Mouse (Mus musculus): Measurements from ENCODE around the gene Cdkn1b.
A peak's percentile ranks its signal among the peaks of the same experiment; 100 is the strongest.

The Cdkn1b gene

DNA sequence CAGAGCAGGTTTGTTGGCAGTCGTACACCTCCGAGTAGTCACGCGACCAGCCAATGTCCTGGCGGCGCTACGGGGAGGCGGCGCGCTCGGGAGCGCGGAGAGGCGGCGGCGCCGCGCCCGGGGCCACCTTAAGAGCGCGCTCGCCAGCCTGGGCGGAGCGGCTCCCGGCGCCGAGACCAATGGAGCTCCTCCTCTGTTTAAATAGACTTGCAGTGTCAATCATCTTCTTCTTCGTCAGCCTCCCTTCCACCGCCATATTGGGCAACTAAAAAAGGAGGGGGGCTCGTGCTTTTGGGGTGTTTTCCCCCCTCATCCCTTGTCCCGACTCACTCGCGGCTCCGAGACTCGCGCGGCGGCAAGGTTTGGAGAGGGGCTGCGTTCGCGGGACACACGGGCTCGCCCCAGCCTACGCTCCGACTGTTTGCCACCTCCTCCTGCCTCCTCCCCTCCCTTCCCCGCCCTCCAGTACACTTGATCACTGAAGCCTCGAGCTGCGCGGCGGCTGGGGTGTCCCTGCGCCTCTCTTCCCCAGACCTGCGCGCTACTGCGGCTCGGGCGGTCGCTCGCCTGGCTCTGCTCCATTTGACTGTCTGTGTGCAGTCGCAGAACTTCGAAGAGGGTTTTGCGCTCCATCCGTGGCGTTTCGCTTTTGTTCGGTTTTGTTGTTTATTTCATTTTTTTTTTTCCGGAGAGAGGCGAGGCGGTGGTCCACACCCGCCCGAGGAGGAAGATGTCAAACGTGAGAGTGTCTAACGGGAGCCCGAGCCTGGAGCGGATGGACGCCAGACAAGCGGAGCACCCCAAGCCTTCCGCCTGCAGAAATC lies at the start of gene Cdkn1b:
Gene Cdkn1b (plus strand): TSS at position 212 of the 824 bp plus-strand sequence.
- peak; percentile 95 for DNase-seq (ENCODE audit: low read depth)

DNA sequence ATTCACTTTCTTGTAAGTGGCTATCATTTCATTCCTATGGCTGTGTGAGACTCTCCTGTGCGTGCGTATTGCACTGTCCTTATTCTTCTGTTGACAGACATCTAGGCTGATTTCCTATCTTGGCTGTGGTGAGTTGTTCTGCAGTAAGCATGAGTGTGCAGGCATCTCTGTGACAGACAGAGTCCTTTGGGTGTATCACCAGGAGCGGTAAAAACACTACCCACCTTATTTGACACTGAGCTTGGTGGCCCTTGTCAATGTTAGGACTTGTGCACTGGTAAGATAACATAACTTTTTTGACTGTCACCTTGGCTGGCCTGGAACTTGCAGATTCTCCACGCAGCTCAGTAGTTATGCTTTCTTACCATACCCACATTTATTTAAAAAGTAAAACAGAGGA lies 49.3 kb upstream of the Cdkn1b start:
- DNase-seq (ENCODE audit: low read depth), result no peak

DNA sequence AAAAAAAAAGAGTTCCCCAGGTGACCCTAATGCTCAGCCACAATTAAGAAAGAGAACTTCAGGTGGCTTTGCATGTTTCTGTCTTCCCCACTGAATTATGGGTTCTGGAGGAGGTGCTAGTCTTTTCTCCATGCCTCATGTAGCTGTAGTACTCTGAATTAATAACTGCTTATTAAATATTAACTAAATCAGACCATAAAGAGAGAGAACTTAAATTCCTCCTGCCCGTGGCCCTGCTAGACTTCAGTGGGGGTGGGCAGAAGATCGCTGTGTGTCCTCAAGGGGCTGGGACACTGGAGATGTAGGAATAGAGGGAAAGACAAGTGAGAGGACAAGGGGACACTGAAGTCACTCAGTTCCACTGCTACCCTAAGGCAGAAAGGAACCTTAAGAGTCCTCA lies 48.0 kb upstream of the Cdkn1b start:
- DNase-seq (ENCODE audit: low read depth), result no peak

DNA sequence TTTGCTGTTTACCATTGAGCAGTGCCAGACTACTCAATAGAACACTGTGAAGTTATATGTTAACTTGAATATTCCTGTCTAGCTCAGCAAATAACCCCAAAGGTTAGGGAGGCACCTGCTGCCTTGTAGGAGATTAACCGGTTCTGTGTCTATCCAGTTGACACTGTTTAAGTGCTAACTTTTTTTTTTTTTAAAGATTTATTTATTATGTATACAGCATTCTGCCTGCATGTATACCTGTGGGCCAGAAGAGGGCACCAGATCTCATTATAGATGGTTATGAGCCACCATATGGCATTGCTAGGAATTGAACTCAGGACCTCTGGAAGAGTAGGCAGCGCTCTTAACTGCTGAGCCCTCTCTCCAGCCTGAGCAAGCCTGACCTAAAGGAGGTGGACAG lies 47.2 kb upstream of the Cdkn1b start:
- DNase-seq (ENCODE audit: low read depth), result peak; percentile 55

DNA sequence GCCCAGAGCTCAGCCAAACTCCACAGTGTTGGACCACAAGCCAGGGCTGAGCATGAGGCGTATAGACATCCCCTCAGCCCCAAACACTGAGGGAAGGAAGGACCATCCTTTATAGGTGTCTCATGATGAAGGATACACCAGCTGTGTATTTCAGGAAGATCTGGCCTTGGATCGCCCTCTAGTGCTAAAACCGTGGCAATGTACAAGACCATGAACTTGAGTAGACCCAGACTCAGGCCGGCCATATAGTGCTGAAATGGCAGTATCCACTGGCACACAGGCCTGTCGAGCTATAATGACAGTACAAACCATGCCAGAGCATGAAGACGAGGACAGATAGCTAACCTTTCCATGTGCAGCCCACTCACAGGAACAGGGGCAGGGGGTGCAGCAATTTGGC lies 43.4 kb upstream of the Cdkn1b start:
- peak; percentile 49 for DNase-seq (ENCODE audit: low read depth)

DNA sequence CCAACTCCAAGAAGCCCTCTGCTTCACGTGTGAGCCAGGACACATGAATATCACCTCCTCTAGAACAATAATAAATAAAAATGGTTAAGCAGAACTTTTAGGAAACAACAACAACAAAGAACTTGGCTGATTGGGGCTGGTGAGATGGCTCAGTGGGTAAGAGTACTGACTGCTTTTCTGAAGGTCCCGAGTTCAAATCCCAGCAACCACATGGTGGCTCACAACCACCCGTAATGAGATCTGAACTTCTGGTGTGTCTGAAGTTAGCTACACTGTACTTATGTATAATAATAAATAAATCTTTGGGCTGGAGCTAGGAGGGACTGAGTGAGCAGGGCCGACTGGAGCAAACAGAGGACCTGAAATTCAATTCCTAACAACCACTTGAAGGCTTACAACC lies 42.9 kb upstream of the Cdkn1b start:
- DNase-seq (ENCODE audit: low read depth), result no peak

DNA sequence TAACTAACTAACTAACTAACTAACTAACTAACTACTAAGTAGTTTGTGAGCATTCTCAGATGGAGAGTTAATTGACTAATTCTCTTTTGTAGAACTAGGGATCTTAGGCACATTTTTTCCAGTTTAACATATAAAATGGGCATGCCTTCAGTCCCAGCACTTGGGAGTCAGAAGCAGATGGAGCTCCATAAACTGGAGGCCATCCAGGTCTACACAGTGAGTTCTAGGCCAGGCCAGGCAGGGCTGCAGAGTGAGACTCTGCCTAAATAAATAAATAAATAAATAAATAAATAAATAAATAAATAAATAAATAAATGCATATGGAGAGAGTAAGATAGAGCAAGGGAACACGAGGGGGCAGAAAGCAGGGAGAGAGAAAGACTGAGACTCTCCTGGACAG lies 42.3 kb upstream of the Cdkn1b start:
- DNase-seq (ENCODE audit: low read depth), result no peak

DNA sequence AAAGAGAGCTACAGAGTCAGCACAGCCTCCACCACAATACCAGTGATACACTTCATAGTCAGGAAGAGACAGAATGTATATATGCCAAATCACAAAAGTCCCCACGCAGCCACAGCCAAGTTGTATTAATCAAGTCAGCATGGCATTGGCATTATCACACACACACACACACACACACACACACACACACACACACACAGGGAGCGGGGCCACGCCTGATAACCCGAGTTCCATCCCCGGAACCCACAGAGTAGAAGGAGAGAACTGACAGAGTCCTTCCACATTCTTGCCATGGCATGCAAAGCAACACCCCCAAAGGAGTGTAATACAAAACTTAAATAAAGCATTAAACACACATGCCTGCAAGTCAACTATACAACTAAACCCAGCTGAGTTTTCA lies 40.6 kb upstream of the Cdkn1b start:
- DNase-seq (ENCODE audit: low read depth), result no peak

DNA sequence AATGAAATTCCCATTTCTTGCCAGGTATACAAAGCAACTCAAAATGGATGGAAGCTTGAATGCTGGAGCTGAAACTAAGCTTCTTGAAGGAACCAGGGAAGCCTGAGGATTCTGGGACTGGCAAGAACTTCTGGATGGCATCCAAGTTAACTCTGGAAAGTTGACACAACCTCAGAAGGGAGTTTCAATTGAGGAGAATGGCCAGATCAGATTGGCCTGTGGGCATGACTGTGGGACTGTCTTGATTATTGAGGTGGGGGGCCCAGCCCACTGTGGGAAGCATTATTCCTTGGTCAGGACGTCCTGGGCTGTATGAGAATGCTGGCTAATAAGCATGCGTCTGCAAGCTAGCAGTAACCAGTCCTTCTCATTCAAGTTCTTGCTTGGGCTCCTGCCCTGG lies 40.2 kb upstream of the Cdkn1b start:
- no peak for DNase-seq (ENCODE audit: low read depth)

DNA sequence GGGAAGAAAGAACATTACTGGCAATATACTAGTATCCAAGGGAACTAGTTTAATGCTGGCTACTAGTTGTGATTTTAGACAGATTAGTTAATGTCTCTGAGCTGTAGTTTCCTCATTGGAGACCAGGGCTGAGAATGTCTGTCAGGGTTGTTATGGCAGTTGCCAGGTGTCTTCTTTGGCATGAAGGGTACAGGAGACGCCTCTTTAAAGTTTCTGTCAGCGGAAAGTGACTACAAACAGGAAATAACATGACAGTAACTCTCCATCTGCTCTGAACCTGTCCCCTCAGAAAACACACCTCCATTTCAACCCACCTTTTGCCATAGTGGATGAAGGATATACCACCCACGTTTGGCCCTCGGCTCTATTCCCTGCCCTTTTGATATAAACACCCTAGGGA lies 36.5 kb upstream of the Cdkn1b start:
- DNase-seq (ENCODE audit: low read depth), result peak; percentile 61

DNA sequence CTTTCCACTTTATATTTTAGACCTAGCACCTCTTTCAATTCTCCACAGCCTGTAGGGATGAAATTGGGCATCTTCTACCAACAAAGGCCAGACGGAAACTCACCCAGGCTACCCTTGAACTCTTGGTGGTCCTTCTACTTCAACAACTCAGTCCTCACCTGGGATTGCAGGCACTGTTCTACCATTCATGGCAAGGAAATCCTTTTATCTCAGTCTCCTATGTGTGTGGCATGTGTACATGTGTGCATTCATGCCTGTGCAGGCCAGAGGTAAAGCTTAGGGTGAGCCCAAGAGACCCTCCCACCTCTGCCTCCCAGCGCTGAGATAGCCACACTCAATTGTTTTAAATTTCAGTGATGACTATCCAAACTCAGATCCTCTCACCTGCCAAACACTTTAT lies 34.7 kb upstream of the Cdkn1b start:
- DNase-seq (ENCODE audit: low read depth), result no peak

DNA sequence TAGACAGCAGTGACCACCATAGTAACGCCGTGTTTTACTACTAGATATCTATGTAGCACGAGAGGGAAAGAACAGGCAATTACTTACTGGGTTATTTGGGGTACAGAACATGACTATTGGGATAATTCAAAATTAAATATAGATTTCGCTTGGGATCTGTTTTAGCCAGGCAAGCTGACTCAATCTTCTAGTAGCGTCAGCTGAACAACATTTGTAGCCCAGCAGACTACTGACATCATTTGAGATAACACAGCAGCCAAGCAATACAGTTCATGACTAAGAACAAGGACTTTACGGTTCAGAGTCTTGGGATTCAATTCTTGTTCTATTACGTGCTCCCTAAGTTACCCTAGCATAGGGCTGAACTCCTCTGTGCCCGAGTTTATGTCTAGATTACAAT lies 33.7 kb upstream of the Cdkn1b start:
- no peak for DNase-seq (ENCODE audit: low read depth)

DNA sequence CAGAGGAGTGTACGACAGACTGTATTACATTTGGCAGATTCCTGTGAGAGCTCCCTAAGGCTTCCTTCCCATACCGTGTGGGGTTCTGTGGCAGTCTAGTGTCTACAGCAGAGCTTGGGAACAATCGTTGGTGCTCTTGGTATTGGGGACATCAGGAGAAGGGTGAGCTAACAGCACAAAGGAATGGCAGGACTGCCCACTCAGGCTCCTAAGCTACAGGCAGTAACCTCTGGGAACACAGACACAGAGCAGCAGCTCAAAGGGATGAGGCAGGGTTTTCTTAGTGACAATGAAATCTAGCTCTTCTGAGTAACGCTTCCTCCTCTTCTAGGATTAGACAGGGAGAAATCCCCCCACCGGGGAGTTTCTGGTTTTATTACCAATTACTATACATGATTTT lies 33.2 kb upstream of the Cdkn1b start:
- no peak for DNase-seq (ENCODE audit: low read depth)

DNA sequence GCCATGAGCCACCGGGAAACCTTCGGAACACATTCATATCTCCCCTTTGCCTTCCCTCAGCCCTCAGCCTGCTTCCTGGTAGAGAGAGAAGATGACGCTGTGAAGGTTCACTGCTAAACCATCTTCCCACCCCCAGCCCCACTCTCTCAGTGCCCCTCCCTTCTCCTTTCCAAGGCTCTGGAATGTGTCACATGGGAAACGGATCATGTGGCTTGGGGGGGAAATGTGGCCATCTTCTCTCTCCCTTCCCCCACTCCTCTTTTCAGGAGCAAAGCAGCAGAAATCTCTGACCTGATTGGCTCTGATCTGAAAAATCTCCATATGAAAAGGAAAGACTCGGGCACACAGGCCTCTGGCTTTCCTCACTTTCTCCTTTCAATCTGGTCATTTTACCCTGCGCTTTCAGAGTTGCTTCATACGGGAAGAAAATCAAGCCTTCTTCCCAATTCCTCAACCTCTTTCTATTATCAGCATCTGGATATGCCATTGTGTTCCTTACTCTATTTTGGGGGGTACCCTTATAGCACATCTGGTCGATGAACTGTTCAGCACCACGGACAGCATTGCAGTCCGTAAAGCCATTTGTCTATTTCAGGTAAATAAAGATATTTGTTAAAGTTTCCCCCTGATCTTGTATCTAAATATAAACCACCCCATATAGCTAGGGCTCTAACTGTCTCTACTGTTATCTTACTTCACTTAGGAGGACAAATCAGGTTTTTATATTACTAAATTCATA lies 32.3 kb upstream of the Cdkn1b start:
- DNase-seq (ENCODE audit: low read depth), result no peak

DNA sequence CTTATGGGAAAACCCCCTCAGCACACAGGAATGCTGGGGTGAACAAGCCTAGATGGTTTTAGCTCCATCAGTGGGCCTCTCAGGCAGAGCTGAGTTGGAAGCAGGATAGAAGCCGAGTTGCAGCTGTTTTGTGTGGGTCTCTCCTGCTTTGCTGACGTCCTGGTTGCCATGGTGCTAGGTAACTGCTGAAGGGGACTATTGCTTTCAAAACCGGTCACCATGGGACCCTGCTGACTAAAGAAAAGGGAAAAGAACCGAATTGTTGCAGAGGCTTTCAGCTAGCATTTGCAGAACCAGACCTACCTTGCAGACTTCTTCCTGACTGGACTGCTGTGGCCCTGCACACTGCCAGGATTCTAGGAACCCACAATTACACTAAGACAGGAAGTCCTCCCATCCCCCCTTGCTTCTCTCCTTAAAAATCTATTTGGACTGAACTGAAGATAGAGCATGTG lies 31.6 kb upstream of the Cdkn1b start:
- DNase-seq (ENCODE audit: low read depth), result no peak

DNA sequence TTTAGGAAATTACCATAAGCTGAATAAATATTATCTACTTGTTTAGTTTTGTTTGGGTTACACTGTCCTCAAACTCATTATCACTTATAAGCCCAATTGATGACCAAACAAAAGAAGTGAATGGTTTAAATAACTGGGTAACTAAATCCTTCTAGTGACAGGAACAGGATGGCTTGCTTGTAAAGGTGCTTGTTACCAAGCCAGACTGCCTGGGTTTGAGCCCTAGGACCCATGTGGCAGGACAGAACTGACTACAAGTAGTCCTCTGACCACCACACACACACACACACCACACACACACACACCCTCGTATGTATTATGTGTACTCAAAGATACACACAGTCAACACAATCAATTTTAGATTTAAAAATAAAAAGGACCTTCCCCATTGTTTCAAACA lies 30.4 kb upstream of the Cdkn1b start:
- DNase-seq (ENCODE audit: low read depth), result no peak

DNA sequence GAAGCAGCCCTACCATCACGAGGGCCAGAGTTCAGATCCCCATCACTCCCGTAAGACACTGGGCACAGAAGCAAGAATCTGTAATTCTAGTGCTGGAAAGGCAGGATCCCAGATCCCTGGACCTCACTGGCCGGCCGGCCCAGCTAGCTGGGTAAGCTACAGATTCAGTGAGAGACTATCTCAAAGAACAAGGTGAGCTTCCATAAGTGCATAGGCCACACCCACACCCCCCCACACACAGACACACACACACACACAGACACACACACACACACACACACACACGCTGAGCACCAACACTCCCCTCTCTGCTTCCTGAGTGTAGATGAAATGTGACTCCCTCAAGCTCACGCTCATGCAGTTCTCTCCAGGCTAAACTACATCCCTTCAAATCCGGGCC lies 29.8 kb upstream of the Cdkn1b start:
- no peak for DNase-seq (ENCODE audit: low read depth)

DNA sequence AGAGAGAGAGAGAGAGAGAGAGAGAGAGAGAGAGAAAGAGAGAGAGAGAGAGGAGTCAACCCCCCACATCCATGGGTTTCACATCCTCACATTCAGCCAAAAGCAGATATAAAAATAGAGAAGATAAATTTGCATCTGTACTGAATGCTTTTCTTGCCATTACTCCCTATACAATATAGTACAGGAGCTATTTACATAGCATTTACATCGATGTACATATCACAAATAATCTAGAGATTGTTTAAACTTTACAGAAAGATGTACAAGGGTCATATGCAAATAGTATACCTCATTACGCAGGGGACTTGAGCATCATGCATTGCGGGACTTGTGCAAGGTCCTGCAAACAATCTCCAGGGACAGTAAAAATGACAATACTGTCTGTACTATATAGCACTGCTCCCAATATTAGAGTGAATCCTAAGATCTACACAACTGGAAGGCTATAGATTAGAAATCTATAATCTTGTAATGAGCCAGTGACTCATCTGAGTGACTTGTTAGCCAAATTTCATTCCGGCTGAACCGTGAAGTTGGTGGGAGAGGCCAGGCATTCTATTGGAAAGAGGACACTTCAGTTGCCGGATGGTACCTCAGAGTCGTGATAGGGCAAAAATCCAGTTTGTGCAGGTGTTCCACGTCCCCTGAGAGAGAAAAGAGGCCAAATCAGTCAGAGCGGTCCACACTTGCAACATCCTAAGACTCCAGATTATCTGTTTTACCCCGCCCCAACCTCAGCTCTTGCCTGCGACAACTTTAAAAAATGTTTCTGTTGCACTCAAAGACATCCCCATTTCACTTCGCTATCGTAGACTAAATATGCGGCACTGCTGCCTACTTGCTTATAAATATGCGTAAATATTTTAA lies 23.4 kb upstream of the Cdkn1b start:
- DNase-seq (ENCODE audit: low read depth), result no peak

DNA sequence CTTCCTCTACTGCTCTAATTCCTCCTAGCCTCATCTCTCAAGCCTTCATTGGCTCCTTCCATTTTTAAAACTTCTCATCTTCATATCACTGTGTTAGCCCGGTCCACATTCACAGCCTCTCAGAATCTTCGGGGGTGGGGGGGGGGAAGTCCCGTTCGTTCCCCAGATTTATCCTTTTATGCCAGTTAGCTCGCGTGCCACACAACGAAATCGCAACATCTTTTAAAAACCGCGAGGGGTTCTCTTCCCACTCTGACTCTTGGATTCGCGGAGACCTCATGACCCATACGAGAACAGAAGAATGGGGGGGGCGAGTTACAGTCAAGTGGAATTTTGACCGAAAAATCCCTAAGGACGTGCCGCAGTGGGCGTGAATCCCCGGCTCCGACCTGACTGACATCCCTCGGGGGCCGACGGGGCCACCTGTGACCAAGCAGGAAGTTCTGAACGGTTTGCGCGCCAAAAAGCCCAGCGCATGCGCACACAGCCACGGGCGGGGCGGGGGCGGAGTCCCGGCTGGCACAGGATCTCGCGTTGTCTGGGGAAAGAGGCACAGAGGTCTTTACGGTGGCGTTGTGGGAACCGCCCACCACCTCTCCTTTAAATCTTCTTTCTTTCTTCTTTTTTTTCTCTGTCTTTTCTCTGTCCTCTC lies 22.6 kb upstream of the Cdkn1b start:
- peak; percentile 99 for DNase-seq (ENCODE audit: low read depth)

DNA sequence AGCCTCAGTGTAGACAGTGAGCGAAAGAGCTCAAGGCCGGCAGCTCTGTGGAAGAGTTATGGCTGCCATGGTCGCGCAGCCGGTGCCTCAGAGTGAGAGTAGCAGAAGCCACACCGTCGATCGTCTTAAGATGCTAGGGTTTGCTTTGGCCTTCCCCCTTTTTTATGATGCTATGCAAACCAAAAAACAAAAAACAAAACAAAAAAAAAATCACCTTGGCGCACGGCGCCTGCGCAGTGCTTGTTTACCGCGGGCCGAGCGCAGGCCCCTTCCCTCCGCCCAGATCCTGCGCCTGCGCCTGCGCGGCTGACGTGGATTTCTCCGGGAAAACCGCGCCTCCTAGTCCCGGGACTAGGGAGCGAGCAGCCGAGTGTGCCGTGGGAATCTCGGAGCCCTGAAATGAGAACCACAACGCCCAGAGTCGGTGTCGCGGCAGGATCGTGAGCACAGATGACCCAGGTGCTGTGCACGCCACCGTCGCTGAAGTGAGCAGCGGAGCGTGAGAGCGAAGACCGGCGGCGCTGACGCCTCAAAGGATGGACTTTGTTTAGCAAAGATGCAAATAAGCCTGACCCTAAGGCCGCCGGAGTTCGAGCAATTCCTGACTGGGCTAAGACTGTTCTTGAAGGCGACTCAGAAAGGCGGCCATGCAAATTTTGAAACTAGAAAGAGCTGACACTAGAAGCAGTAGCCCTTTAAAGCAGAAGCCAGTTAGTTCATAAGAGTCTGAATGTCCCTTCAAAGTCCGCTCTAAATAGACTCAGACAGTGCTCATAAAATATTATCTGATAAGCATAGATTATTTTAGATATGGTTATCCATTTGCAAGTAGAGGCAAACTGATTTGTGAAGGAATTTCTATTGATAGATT lies 21.9 kb upstream of the Cdkn1b start, which contains the start of gene Gpr19:
Gene Gpr19 (minus strand): TSS at position 484 of the 871 bp plus-strand sequence.
- no peak for DNase-seq (ENCODE audit: low read depth)

DNA sequence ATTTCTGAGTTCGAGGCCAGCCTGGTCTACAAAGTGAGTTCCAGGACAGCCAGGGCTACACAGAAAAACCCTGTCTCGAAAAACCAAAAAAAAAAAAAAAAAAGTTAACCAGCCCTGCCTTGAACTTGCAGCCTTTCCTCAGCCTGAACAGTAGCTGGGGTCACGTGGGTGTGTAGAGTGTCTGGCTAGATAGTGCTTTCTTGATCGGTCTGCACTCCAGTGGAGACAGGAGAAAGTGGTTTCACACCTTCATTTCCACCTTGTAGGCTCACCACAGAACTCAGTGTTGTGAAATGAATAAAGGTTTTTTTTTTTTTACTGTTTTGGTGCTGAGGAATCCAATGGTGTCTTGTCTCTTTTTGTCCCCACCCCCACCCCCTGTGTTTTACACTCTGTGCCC lies 16.8 kb upstream of the Cdkn1b start:
- DNase-seq (ENCODE audit: low read depth), result no peak
